Mouse (Mus musculus): ENCODE results near the gene Mapkap1. TPM values are rescaled to one million over a fixed set of nuclear protein-coding genes. Genes with fewer than 3 reads are reported as not detected.

The Mapkap1 gene
- polyA plus RNA-seq, 1 experiment, result 52.1 TPM

DNA sequence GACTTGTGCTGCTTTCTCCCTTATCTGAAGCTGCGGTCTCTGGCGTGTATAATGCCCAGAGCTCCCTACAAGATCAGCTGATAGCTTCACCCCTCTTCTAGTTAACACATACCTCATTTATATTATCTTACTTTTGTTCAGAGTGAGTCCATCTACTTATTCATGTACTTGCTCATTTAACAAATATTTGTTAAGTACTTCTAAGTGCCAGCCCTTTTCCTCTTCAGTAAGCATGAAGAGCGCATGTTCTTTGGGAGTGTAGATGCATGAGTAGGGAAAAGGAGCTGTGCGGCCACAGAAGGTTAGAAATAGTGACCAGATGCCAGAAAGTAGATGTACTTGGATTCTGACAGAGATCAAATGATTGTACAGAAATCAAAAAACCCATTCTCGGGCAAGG is 108.7 kb downstream of the Mapkap1 start:
- Histone ChIP-seq H3K27me3 (ENCODE audit: control insufficient read depth, insufficient read depth, low read length) (no peaks in the 10 kb centered on the region), H3K4me3 (ENCODE audit: control insufficient read depth, low read depth, low read length) (no peak overlapping the region), H3K4me1 (ENCODE audit: control insufficient read depth, insufficient read depth, low read length) (no peaks in the 10 kb centered on the region), H3K27ac (ENCODE audit: control insufficient read depth, insufficient read depth, low read depth, low read length) (no peak overlapping the region), H3K36me3 (ENCODE audit: control insufficient read depth, insufficient read depth, low read length) (no peaks in the 10 kb centered on the region)
- TF ChIP-seq POLR2A (IDR thresholded peaks at IDR 0.05; ENCODE audit: control insufficient read depth, low read depth, low read length), result no peak
- TF ChIP-seq CTCF (IDR thresholded peaks at IDR 0.05; ENCODE audit: control insufficient read depth, insufficient read depth, insufficient replicate concordance, low read depth, low read length), result no peak

DNA sequence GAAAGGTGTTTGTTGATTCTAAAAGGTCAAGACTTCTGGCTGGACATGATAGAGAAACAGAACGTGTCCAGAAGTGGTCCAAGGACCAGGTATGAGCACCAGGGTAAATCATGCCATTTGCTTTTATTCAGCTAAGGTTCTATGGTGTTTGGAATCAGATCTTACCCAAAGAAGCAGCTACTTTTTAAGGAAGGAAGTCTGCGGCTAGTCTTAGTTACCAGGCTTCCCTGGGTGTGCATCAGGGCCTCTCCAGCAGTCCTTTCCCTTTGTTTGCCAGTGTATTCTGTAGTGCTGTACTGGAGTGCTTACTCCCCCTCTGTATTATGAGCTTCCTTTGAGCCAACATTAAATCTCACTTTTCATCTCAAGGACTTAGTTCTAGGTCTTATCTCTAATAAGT is 111.5 kb downstream of the Mapkap1 start:
- TF ChIP-seq CTCF (IDR thresholded peaks at IDR 0.05; ENCODE audit: control insufficient read depth, insufficient read depth, insufficient replicate concordance, low read depth, low read length) (no peak), POLR2A (IDR thresholded peaks at IDR 0.05; ENCODE audit: control insufficient read depth, low read depth, low read length) (no peak)
- H3K27ac ChIP-seq (ENCODE audit: control insufficient read depth, insufficient read depth, low read depth, low read length), result no peak overlapping the region
- H3K4me1 ChIP-seq (ENCODE audit: control insufficient read depth, insufficient read depth, low read length), result no peaks in the 10 kb centered on the region
- no peak overlapping the region for H3K4me3 ChIP-seq (ENCODE audit: control insufficient read depth, low read depth, low read length)
- H3K27me3 ChIP-seq (ENCODE audit: control insufficient read depth, insufficient read depth, low read length), result no peaks in the 10 kb centered on the region
- no peaks in the 10 kb centered on the region for H3K36me3 ChIP-seq (ENCODE audit: control insufficient read depth, insufficient read depth, low read length)

- Histone ChIP-seq H3K27ac (ENCODE audit: control insufficient read depth, insufficient read depth, low read depth, low read length) (no peak overlapping the region), H3K4me1 (ENCODE audit: control insufficient read depth, insufficient read depth, low read length) (no peaks in the 10 kb centered on the region), H3K4me3 (ENCODE audit: control insufficient read depth, low read depth, low read length) (no peak overlapping the region), H3K27me3 (ENCODE audit: control insufficient read depth, insufficient read depth, low read length) (no peaks in the 10 kb centered on the region), H3K36me3 (ENCODE audit: control insufficient read depth, insufficient read depth, low read length) (no peaks in the 10 kb centered on the region)
- no peak for TF ChIP-seq POLR2A (IDR thresholded peaks at IDR 0.05; ENCODE audit: control insufficient read depth, low read depth, low read length)
- TF ChIP-seq CTCF (IDR thresholded peaks at IDR 0.05; ENCODE audit: control insufficient read depth, insufficient read depth, insufficient replicate concordance, low read depth, low read length), result no peak
Measured at GRCm38 (mm10) chr2:34518526-34518925, 112.0 kb downstream of the Mapkap1 start.

DNA sequence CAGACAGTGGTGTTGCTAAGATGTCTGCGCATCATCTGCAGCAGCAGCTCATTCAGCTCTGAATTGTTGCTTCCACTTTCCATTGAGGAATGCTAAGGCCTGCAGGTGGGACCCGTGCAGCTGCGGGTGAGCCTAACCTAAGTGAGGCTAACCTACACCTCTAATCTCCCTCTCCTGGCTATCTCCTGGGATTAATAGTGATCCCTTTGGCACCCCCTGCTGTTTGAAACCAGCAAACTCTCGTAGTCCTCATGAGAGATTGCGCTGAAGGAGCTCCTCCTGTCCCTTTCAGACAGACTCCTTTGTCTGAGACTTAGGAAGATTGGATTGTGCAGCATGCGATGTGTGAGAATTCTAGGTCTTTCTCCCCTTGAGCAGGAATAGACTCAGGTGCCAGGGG is 113.0 kb downstream of the Mapkap1 start:
- TF ChIP-seq CTCF (IDR thresholded peaks at IDR 0.05; ENCODE audit: control insufficient read depth, insufficient read depth, insufficient replicate concordance, low read depth, low read length), result no peak
- TF ChIP-seq POLR2A (IDR thresholded peaks at IDR 0.05; ENCODE audit: control insufficient read depth, low read depth, low read length), result no peak

DNA sequence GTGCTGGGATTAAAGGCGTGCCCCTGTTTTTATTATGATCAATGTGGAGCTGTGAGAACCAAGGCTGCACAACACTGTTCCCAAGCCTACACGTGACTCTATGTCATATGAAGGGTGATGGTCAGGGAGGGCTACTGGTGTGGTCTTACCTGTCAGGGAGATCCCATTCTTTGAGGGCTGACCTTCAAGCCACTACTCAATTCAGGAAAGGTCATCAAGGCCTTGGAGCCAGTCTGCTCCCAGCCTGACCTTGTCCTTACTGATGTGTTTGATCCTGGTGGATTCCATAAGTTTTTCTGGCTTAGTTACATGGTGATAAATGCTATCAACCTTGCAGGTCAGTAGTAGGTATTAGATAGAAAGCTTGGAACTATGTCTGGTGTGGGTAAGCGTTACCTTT is 114.8 kb downstream of the Mapkap1 start:
- TF ChIP-seq POLR2A (IDR thresholded peaks at IDR 0.05; ENCODE audit: control insufficient read depth, low read depth, low read length) (no peak), CTCF (IDR thresholded peaks at IDR 0.05; ENCODE audit: control insufficient read depth, insufficient read depth, insufficient replicate concordance, low read depth, low read length) (no peak)
- no peak overlapping the region for H3K4me3 ChIP-seq (ENCODE audit: control insufficient read depth, low read depth, low read length)

More for the DNA sequence above, 113.0 kb downstream of the Mapkap1 start:
- Histone ChIP-seq H3K4me3 (ENCODE audit: control insufficient read depth, low read depth, low read length) (no peak overlapping the region), H3K27me3 (ENCODE audit: control insufficient read depth, insufficient read depth, low read length) (no peaks in the 10 kb centered on the region), H3K4me1 (ENCODE audit: control insufficient read depth, insufficient read depth, low read length) (no peaks in the 10 kb centered on the region), H3K27ac (ENCODE audit: control insufficient read depth, insufficient read depth, low read depth, low read length) (no peak overlapping the region), H3K36me3 (ENCODE audit: control insufficient read depth, insufficient read depth, low read length) (no peaks in the 10 kb centered on the region)

DNA sequence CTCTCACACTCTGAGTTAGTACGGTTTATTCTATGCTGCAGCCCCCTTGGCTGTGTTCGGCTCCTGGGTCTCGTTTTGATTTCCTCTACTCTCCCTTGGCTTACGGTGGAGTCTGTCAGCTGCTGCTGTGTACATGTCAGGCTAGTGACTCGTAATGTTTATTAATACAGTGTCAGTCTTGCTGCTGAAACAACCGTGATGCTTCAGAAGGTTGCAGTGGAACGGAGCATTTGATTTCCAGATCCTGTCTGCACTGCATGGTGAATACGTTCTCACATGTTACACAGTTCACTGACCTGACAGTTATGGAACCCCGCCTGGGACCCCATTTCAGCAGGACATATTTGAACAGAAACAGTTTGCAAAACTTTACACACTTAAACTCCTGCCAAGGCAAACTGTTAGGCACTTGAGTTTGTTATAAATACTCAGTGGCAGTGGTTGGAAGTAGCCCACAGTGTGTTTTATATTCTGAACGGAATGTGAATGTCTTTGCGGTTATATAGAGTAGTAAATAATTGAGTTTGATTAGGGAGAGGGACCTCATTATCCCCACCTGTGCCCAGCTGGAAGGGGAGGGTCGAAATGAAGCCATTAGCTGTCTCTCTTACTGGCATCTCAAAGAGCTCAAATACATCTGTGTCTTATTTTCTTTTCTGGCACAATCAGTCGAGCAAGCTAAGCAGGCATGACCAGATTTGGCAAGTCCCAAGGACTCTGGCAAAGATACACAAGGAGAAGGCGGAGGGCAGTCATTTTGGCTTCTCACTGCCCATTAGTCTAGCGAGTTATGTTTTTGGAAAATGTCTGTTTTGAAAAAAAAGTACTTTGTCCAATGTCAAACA is 120.2 kb downstream of the Mapkap1 start:
- H3K4me1 ChIP-seq (ENCODE audit: control insufficient read depth, insufficient read depth, low read length), result no peaks in the 10 kb centered on the region
- no peak overlapping the region for H3K27ac ChIP-seq (ENCODE audit: control insufficient read depth, insufficient read depth, low read depth, low read length)
- H3K4me3 ChIP-seq (ENCODE audit: control insufficient read depth, low read depth, low read length), result no peak overlapping the region
- H3K27me3 ChIP-seq (ENCODE audit: control insufficient read depth, insufficient read depth, low read length), result no peaks in the 10 kb centered on the region
- TF ChIP-seq CTCF (IDR thresholded peaks at IDR 0.05; ENCODE audit: control insufficient read depth, insufficient read depth, insufficient replicate concordance, low read depth, low read length) (no peak), POLR2A (IDR thresholded peaks at IDR 0.05; ENCODE audit: control insufficient read depth, low read depth, low read length) (no peak)
- no peaks in the 10 kb centered on the region for H3K36me3 ChIP-seq (ENCODE audit: control insufficient read depth, insufficient read depth, low read length)

More for the DNA sequence above, 114.8 kb downstream of the Mapkap1 start:
- Histone ChIP-seq H3K36me3 (ENCODE audit: control insufficient read depth, insufficient read depth, low read length) (no peaks in the 10 kb centered on the region), H3K4me1 (ENCODE audit: control insufficient read depth, insufficient read depth, low read length) (no peaks in the 10 kb centered on the region), H3K27ac (ENCODE audit: control insufficient read depth, insufficient read depth, low read depth, low read length) (no peak overlapping the region), H3K27me3 (ENCODE audit: control insufficient read depth, insufficient read depth, low read length) (no peaks in the 10 kb centered on the region)

DNA sequence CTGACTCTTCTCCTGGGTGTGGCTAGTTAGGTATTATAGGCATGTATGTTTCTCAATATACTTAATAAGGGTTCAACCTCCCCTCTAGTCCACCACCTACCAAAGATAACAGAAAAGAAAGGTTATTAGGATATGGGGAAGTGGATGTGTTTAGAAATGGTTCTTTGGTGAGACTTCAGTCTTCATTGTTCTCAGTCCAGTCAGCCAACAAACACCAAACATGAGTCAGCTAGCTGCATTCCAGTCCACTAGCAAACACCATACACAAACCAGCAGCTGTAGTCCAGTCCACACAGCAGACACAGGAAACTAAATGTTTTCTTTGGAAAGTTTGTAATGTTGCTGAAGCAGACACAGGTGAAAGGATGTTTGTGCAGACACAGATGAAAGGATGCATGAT is 121.9 kb downstream of the Mapkap1 start:
- Histone ChIP-seq H3K4me3 (ENCODE audit: control insufficient read depth, low read depth, low read length) (no peak overlapping the region), H3K36me3 (ENCODE audit: control insufficient read depth, insufficient read depth, low read length) (no peaks in the 10 kb centered on the region), H3K27ac (ENCODE audit: control insufficient read depth, insufficient read depth, low read depth, low read length) (no peak overlapping the region), H3K27me3 (ENCODE audit: control insufficient read depth, insufficient read depth, low read length) (no peaks in the 10 kb centered on the region), H3K4me1 (ENCODE audit: control insufficient read depth, insufficient read depth, low read length) (no peaks in the 10 kb centered on the region)
- TF ChIP-seq POLR2A (IDR thresholded peaks at IDR 0.05; ENCODE audit: control insufficient read depth, low read depth, low read length) (no peak), CTCF (IDR thresholded peaks at IDR 0.05; ENCODE audit: control insufficient read depth, insufficient read depth, insufficient replicate concordance, low read depth, low read length) (no peak)
